Mouse (Mus musculus) left cerebral cortex, adult 9 months (tissue): ENCODE data around the gene Rdh7.
A peak's percentile ranks its signal among the peaks of the same experiment; 100 is the strongest.
"Not testable (repeated sequence)": the region's sequence is repeated elsewhere in the genome, so short reads cannot be mapped to it uniquely, and the experiment has no call there.

ENCODE experiments used
- DNase-seq, 2 experiments: peaks; one replicate each; pipeline ENCODE4 v3.0.0; 2022; ENCODE audit warnings: low spot score in 2 of 2

Gene Rdh7

GRCm38 (mm10) chr10:127893163-127894022 lies 4.8 kb upstream of the Rdh7 start:
- not testable (repeated sequence) for DNase-seq

- no peak for DNase-seq
These were observed 2.9 kb upstream of the Rdh7 start for GRCm38 (mm10) chr10:127891481-127891880.

GRCm38 (mm10) chr10:127886971-127887370 lies 1.6 kb downstream of the Rdh7 start:
- DNase-seq, result no peak

- no peak for DNase-seq
These were observed 2.1 kb downstream of the Rdh7 start for GRCm38 (mm10) chr10:127886551-127886950.

- DNase-seq, result no peak
These were observed 7.6 kb downstream of the Rdh7 start for GRCm38 (mm10) chr10:127881041-127881440.

GRCm38 (mm10) chr10:127879155-127879688 lies 9.4 kb downstream of the Rdh7 start:
- peak in 1 of 2 experiments; percentile 15 for DNase-seq

GRCm38 (mm10) chr10:127878262-127879057 lies 10.2 kb downstream of the Rdh7 start:
- DNase-seq, result no peak

- no peak for DNase-seq
These were observed 10.9 kb downstream of the Rdh7 start for GRCm38 (mm10) chr10:127877681-127878080.

GRCm38 (mm10) chr10:127872484-127872883 lies 16.1 kb downstream of the Rdh7 start:
- peak in 1 of 2 experiments; percentile 7 for DNase-seq

GRCm38 (mm10) chr10:127866232-127866631 lies 22.4 kb downstream of the Rdh7 start, which contains the start of gene Rdh16f2:
Gene Rdh16f2 (plus strand): TSS chr10:127866474.
- DNase-seq, result no peak

GRCm38 (mm10) chr10:127864931-127865330 lies 23.7 kb downstream of the Rdh7 start:
- no peak for DNase-seq

- no peak for DNase-seq
These were observed 32.2 kb downstream of the Rdh7 start for GRCm38 (mm10) chr10:127856376-127856775.

GRCm38 (mm10) chr10:127849628-127850027 lies 39.0 kb downstream of the Rdh7 start, which contains the start of gene Rdh19:
Gene Rdh19 (plus strand): TSS chr10:127849928.
- DNase-seq, result no peak

- DNase-seq, result no peak
These were observed 40.5 kb downstream of the Rdh7 start for GRCm38 (mm10) chr10:127848089-127848488.

GRCm38 (mm10) chr10:127845945-127846344 lies 42.7 kb downstream of the Rdh7 start:
- DNase-seq, result not testable (repeated sequence)

GRCm38 (mm10) chr10:127840776-127841175 lies 47.8 kb downstream of the Rdh7 start:
- DNase-seq, result no peak

GRCm38 (mm10) chr10:127838539-127838938 lies 50.1 kb downstream of the Rdh7 start:
- peak; percentile 5 to 18 for DNase-seq

- not testable (repeated sequence) for DNase-seq
These were observed 50.8 kb downstream of the Rdh7 start for GRCm38 (mm10) chr10:127837793-127838192.

GRCm38 (mm10) chr10:127835292-127835691 lies 53.3 kb downstream of the Rdh7 start:
- DNase-seq, result no peak

- not testable (repeated sequence) for DNase-seq
These were observed 54.4 kb downstream of the Rdh7 start for GRCm38 (mm10) chr10:127834186-127834585.
